Mouse (Mus musculus): ENCODE results near the gene Zfp811. TPM values are rescaled to one million over a fixed set of nuclear protein-coding genes. Genes with fewer than 3 reads are reported as not detected.

Gene Zfp811
- polyA plus RNA-seq (2012; rRNA removed; ENCODE audit: low replicate concordance) = 0.33 and 0.55 TPM in 2 replicates

DNA sequence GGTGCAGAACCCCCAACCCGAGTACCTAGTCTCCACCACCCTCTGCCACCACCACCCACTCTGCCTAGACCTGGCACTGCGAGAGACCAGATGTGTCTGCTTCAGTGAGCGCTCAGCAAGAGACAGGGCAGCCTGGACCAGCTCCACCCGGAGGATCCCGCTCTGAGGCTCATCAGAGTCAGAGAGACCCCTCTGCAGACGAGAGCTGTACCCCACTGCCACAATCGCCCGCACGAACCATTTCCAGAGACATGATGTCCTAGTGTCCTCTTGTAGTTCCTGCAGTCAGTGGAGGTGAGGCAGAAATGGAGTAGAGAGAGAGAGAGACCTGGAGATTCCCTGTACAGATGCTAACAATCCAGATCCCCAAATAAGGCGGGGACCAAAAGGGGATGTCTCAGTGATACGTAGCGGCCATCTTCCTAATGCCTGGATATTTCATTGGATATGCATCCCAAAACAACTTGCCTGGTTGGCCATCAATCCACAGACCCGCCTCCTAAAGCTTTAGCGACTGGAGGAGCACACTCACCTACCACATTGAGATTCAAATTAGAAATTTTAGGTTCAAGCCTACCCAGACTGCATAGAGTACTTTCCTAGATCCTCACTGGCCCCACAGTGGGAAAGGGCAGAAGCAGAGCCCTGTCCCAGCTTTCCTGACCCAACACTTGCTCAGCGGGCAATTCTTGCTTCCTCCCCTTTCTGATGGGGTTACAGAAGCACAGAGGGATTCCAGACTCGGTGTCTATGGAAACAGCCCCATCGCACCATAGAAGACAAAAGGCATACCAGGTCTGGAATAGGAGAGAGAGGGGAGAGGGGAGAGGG is at the start of gene Zfp811:
Zfp811 (minus strand) TSS at position 388 of the 831 bp plus-strand sequence.

DNA sequence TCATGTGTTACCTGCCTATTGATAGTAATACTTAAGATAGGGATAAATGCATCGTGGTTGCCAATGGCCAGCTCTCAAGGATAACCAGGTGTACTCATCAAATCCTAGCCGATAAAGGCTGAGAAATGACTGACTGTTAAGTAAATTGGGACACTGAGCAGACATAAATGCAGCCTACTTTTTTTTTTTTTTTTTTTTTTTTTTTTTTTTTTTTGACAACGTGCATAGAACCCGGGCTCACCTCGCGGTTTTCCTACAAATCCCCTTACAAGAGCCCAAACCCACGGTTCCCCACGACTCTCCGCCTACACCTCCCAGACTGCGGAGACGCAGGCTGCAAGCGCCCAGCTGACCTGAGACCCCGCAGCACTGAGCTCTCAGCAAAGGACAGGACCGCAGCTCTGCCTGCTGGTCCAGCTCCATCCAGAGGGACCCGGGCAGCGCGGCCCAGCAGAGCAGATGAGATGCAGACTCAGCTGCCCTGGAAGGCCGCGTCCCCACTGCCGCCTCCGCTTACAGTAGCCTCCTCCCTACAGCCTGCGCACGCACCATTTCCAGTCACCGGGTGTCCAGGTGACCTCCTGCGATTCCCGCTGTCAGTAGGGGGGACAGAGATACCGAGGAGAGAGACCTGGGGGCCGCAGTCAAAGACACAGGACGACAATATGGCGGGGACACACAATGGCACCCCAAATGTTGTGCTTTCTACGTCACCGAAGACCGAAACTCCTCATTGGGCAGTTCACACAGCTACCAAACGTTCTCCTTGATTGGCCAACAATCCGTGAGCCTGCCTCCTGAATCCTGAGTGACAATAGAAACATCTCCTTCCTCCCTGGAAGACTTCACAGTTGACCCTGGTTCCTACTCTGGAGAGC is 20.0 kb upstream of the Zfp811 start, which contains the start of gene Zfp799:
Zfp799 (minus strand) TSS at position 722 of the 878 bp plus-strand sequence.

DNA sequence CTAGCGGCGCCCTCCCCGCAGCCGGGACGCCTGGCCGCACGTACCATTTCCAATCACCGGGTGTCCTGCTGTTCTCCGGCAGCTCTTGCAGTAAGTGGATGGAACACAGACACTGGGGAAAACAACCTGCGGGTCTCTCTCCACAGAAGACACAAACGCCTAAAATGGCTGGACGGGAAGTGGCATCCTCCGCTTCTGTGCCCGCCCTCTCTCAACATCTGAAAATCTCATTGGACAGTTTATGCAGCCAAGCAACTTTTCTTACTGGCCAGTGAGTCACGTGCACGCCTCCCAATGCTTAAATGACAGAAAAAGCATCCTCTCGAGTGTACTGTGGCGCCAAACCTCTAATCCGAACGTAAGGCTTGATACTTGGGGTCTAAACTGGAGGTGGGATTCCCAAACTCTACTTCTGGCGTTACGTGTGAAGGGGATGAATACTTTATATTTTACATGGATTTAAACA is 21.6 kb downstream of the Zfp811 start, which contains the start of gene Zfp871:
Zfp871 (minus strand) TSS at position 194 of the 466 bp plus-strand sequence.

Other genes with a start within 250 kb of the Zfp811 start
- gene Cyp4f37, start 188.6 kb downstream of the Zfp811 start, polyA plus RNA-seq (2012; rRNA removed; ENCODE audit: low replicate concordance) = not detected in 2 replicates
- 0.06 TPM in 1 of 2 replicates, not detected in the other for gene Cyp4f40, start 151.0 kb downstream of the Zfp811 start, polyA plus RNA-seq (2012; rRNA removed; ENCODE audit: low replicate concordance)
- 0.62 TPM in 1 of 2 replicates, not detected in the other for gene Cyp4f15, start 124.3 kb downstream of the Zfp811 start, polyA plus RNA-seq (2012; rRNA removed; ENCODE audit: low replicate concordance)
- 9.7 and 15.0 TPM in 2 replicates for gene Zfp871, start 21.6 kb downstream of the Zfp811 start, polyA plus RNA-seq (2012; rRNA removed; ENCODE audit: low replicate concordance)
- gene Zfp799, start 20.3 kb upstream of the Zfp811 start, polyA plus RNA-seq (2012; rRNA removed; ENCODE audit: low replicate concordance) = 3.5 and 13.7 TPM in 2 replicates
- 1.5 and 1.7 TPM in 2 replicates for gene Zfp870, start 81.7 kb upstream of the Zfp811 start, polyA plus RNA-seq (2012; rRNA removed; ENCODE audit: low replicate concordance)
- 0.30 and 0.93 TPM in 2 replicates for gene Cyp4f14, start 107.4 kb upstream of the Zfp811 start, polyA plus RNA-seq (2012; rRNA removed; ENCODE audit: low replicate concordance)
- gene Cyp4f13, start 137.5 kb upstream of the Zfp811 start, polyA plus RNA-seq (2012; rRNA removed; ENCODE audit: low replicate concordance) = 62.2 and 69.2 TPM in 2 replicates
- 1.1 and 1.4 TPM in 2 replicates for gene Zfp472, start 155.9 kb upstream of the Zfp811 start, polyA plus RNA-seq (2012; rRNA removed; ENCODE audit: low replicate concordance)
- 4.5 and 5.3 TPM in 2 replicates for gene Zfp952, start 183.2 kb upstream of the Zfp811 start, polyA plus RNA-seq (2012; rRNA removed; ENCODE audit: low replicate concordance)
- gene Zfp763, start 223.5 kb upstream of the Zfp811 start, polyA plus RNA-seq (2012; rRNA removed; ENCODE audit: low replicate concordance) = 1.3 and 1.8 TPM in 2 replicates